Mouse (Mus musculus) cortical plate, adult 2 months (tissue): ENCODE measurements around the gene Ramp1.

ENCODE experiments used
- CTCF ChIP-seq: fragments of 200-500 bp; IDR thresholded peaks from 2 replicates; pipeline ENCODE4 v1.5.1; 2011; ENCODE audit warnings: mild to moderate bottlenecking, control low read depth, low read length; ENCODE audit not compliant: insufficient read depth; ENCODE audit errors: extremely low read depth
- POLR2A ChIP-seq: fragments of 200-500 bp; IDR thresholded peaks from 2 replicates; pipeline ENCODE4 v1.6.1; 2011; ENCODE audit warnings: mild to moderate bottlenecking, low read length, control low read depth; ENCODE audit not compliant: insufficient read depth; ENCODE audit errors: extremely low read depth

DNA sequence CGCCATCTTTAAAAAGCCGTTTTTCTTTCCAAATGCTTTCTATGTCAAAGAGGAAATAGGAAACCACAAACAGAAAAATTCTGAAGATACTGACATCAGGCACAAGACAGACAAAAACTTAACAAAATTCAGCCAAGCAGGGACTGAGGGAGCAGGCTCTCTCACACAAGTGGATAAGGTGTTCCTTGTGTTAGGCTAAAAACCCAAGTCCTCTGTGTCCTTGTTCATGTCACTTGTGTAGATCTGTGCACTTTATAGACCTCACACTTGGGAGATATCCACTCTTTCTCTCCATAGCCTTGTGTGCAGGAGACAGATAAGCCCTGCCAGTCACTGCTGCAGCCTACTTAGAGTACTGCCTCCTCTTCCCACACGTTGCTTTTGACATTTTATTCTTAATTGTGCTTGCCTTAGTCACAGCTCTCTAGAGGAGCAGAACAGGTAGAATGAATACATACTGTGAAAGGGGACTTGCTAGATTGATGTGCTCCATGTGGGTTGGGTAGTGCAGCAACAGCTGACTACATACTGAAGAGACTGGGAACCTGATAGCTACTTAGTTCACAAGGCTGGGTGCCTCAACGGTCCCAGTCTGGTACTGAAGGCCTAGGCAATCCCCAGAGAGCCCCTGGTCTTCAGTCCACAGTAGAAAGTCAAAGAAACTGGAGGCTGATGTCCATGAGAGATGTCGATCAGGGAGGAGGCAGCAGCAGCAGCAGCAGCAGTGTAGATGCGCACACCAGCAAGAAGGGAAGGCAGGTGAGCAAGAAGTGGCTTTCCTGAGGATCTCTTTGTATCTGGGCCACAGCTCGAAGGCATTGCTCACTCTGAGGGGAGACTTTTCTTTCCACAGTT is 8.4 kb downstream of the Ramp1 start:
- no peak for TF ChIP-seq POLR2A
- no peak for TF ChIP-seq CTCF
